Mouse (Mus musculus) CH12.LX (cell line): ENCODE data around the gene Ergic1.

ENCODE experiments used
- CTCF ChIP-seq, 2 experiments: IDR thresholded peaks in 1 of 2; conservative IDR thresholded peaks in 1 of 2; 2 replicates each; pipeline ENCODE4 v1.5.1; 2011 to 2012; ENCODE audit warnings: low read depth in 2 of 2, low read length in 2 of 2, improper control_type of control experiment in 1 of 2, inconsistent platforms in 1 of 2, mild to moderate bottlenecking in 1 of 2, moderate library complexity in 1 of 2
- EP300 ChIP-seq: IDR thresholded peaks from 2 replicates; pipeline ENCODE4 v1.6.1; 2011; ENCODE audit warnings: low read length, improper control_type of control experiment
- KAT2A ChIP-seq: IDR thresholded peaks from 2 replicates; pipeline ENCODE4 v1.6.1; 2012; ENCODE audit warnings: low read length, improper control_type of control experiment, inconsistent platforms; ENCODE audit not compliant: insufficient replicate concordance
- POLR2A ChIP-seq: IDR thresholded peaks from 2 replicates; pipeline ENCODE4 v1.6.1; 2011; ENCODE audit warnings: low read depth, mild to moderate bottlenecking, improper control_type of control experiment, low read length
- POLR2AphosphoS2 ChIP-seq: IDR thresholded peaks from 2 replicates; pipeline ENCODE4 v1.6.1; 2011; ENCODE audit warnings: low read depth, low read length, improper control_type of control experiment
- SIN3A ChIP-seq: IDR thresholded peaks from 2 replicates; pipeline ENCODE4 v1.6.1; 2012; ENCODE audit warnings: low read length, improper control_type of control experiment, inconsistent platforms

GRCm38 (mm10) chr17:26690236-26690635, 128.9 kb downstream of the Ergic1 start:
- TF ChIP-seq POLR2A, result no peak
- no peak for TF ChIP-seq CTCF (conservative IDR thresholded peaks at IDR 0.05 in 1 of 2, IDR thresholded peaks at IDR 0.05 in 1 of 2; ENCODE audit: low read depth in 2 of 2, low read length in 2 of 2)
- no peak for TF ChIP-seq KAT2A
- TF ChIP-seq SIN3A, result no peak
- no peak for TF ChIP-seq POLR2AphosphoS2
- no peak for TF ChIP-seq EP300
